Mouse (Mus musculus) effector memory CD4-positive, alpha-beta T cell, adult 7 months (primary cell): ENCODE measurements around the gene Krtap19-1. TPM values are rescaled to one million over a fixed set of nuclear protein-coding genes. Genes with fewer than 3 reads are reported as not detected.

Source experiments
- polyA plus RNA-seq: library from polyadenylated mRNA; unstranded; fragments of 100-300 nt; shearing (Covaris generic); gene quantifications from one replicate; pipeline ENCODE4 v1.2.1, GENCODE M21; 2017

Gene Krtap19-1
- polyA plus RNA-seq = not detected

GRCm38 (mm10) chr16:88869311-88869710 is at the start of gene Krtap19-1:
Gene Krtap19-1, minus strand, starts transcription at chr16:88869411.

DNA sequence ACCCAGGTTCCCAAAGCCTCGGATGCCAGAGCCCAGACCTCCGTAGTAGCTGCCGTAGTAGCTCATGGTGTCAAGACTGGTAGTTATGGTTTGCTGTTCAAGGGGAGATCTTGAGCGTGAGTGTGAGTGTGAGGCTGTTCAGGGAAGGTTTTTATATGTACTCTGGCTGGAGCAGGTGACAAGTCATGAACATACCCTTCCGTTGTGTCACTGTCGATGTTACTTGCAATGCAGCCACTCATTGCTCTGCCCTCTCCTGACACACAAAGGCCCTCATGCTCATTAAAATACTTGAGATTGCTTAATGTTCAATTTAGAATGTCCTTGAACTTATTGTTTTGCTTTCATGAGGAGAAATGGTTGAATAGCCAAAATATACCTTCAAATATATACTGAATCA is 27.1 kb upstream of the Krtap19-1 start, which contains the start of gene Krtap19-5:
Krtap19-5 (minus strand) TSS at position 101 of the 400 bp plus-strand sequence.

DNA sequence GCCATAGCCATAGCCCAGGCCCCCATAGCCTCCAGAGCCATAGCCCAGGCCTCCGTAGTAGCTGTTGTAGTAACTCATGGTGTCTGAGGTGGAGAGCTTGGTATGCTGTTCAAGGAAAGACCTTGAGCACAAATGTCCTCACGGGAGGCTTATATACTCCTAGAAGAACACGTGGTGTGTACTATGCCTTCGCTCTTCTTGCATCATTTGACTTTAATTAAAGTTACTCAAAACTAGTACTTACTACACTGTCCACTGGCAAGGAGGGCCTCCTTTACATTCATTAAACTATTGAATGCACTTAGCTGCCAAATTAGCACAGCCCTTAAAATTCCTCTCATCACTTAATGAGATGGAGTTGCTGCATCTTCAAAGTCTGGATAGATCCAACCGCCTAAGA is 15.8 kb upstream of the Krtap19-1 start, which contains the start of gene Krtap19-4:
Krtap19-4 (minus strand) TSS at position 101 of the 400 bp plus-strand sequence.

DNA sequence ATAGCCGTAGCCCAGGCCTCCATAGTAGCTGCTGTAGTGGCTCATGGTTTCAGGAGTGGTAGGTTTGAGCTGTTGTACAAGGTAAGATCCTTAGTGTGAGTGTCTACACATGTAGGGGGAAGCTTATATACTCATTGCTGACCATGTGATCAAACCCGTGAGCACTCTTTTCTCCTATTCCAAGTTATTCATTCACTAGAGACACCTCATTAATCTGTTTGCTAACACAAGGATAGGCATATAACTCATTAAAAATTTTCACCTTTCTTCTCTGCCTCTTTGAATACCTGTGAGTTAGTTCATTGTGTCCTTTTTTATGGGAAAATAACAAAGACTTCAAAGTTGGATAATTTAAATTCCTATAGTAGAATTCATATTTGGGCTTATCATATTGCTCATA is 8.7 kb upstream of the Krtap19-1 start, which contains the start of gene Krtap19-3:
Krtap19-3 (minus strand) TSS at position 101 of the 400 bp plus-strand sequence.

GRCm38 (mm10) chr16:88874169-88874568 is 5.0 kb upstream of the Krtap19-1 start, which contains the start of gene Krtap19-2:
Gene Krtap19-2, minus strand, starts transcription at chr16:88874269.

GRCm38 (mm10) chr16:88826095-88826652 is 43.0 kb downstream of the Krtap19-1 start, which contains the start of gene Krtap14:
Gene Krtap14, minus strand, starts transcription at chr16:88826145.

GRCm38 (mm10) chr16:88820066-88820465 is 49.1 kb downstream of the Krtap19-1 start, which contains the start of gene Krtap15:
Gene Krtap15, plus strand, starts transcription at chr16:88820215.

Other genes starting within 250 kb of the Krtap19-1 start
- not detected for gene 2310079G19Rik, start 241.7 kb downstream of the Krtap19-1 start, polyA plus RNA-seq
- not detected for gene Krtap26-1, start 221.6 kb downstream of the Krtap19-1 start, polyA plus RNA-seq
- not detected for gene Krtap27-1, start 197.7 kb downstream of the Krtap19-1 start, polyA plus RNA-seq
- gene 2310061N02Rik, start 161.4 kb downstream of the Krtap19-1 start, polyA plus RNA-seq = not detected
- gene Krtap13-1, start 140.5 kb downstream of the Krtap19-1 start, polyA plus RNA-seq = not detected
- gene Krtap13, start 117.8 kb downstream of the Krtap19-1 start, polyA plus RNA-seq = not detected
- gene 2310034C09Rik, start 110.6 kb downstream of the Krtap19-1 start, polyA plus RNA-seq = not detected
- not detected for gene 2310057N15Rik, start 95.2 kb downstream of the Krtap19-1 start, polyA plus RNA-seq
- gene Gm5965, start 91.5 kb downstream of the Krtap19-1 start, polyA plus RNA-seq = not detected
- not detected for gene Gm20741, start 57.2 kb downstream of the Krtap19-1 start, polyA plus RNA-seq
- gene Krtap15, start 49.2 kb downstream of the Krtap19-1 start, polyA plus RNA-seq = not detected
- gene Krtap14, start 43.3 kb downstream of the Krtap19-1 start, polyA plus RNA-seq = not detected
- not detected for gene Krtap19-2, start 4.9 kb upstream of the Krtap19-1 start, polyA plus RNA-seq
- not detected for gene Krtap19-3, start 8.6 kb upstream of the Krtap19-1 start, polyA plus RNA-seq
- gene Krtap19-4, start 15.7 kb upstream of the Krtap19-1 start, polyA plus RNA-seq = not detected
- gene Krtap19-5, start 27.0 kb upstream of the Krtap19-1 start, polyA plus RNA-seq = not detected
- not detected for gene Krtap19-9b, start 62.9 kb upstream of the Krtap19-1 start, polyA plus RNA-seq
- not detected for gene Krtap16-3, start 93.5 kb upstream of the Krtap19-1 start, polyA plus RNA-seq
- not detected for gene Krtap22-2, start 141.3 kb upstream of the Krtap19-1 start, polyA plus RNA-seq
- gene Gm10229, start 145.9 kb upstream of the Krtap19-1 start, polyA plus RNA-seq = not detected
- gene Krtap6-1, start 162.3 kb upstream of the Krtap19-1 start, polyA plus RNA-seq = not detected
- gene Gm10228, start 172.1 kb upstream of the Krtap19-1 start, polyA plus RNA-seq = not detected
- not detected for gene Krtap6-5, start 178.5 kb upstream of the Krtap19-1 start, polyA plus RNA-seq
- not detected for gene 1110025L11Rik, start 194.6 kb upstream of the Krtap19-1 start, polyA plus RNA-seq
- not detected for gene Krtap6-3, start 214.6 kb upstream of the Krtap19-1 start, polyA plus RNA-seq